In the genomic region with DNA sequence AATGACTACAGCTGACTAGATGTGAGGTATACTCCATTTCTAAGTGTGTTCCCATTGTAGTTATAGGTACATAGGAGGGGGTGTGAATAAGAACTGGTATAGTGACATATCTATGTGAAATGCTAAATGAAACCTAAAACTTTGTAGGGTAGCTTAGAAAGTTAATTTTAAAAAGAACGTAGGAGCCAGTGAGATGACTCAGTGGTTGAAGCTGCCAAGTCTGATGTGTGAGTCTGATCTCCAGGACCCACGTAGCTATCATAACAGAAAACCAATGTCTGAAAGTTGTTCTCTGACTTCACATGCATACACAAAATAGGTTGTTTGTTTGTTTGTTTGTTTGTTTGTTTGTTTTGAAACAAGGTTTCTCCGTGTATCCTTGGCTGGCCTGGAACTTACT, we compare ENCODE assay signal across 19 mouse cellular contexts. TPM values are rescaled to one million over a fixed set of nuclear protein-coding genes. Genes with fewer than 3 reads are reported as not detected.
DNase-seq lines count a peak whose midpoint lies in the region; ATAC-seq lines count a peak whose summit lies in the region.
"Had no signal": no experiment of that assay in that cellular context is flagged by ENCODE, and none has a peak within 500 bp of the region (broad histone marks: within the 10 kb centered on the region; RNA-seq: fewer than 3 reads in every experiment).

No protein-coding gene starts in this region.

- intact Hi-C loops in heart, postnatal 14 days (cut with DNase I), result no loop called here

- no peak for DNase-seq in frontal cortex, postnatal 25 days (ENCODE audit: low spot score in 2 of 2)
- DNase-seq in 3T3-L1 (ENCODE audit: low read depth, low spot score), result peak; percentile 67
- DNase-seq in brain, adult 2 months (ENCODE audit: low read depth, low spot score), result peak; percentile 67
- peak; percentile 32 for DNase-seq in fibroblast of lung, adult 2 months (ENCODE audit: low read depth)
- no peak for DNase-seq in heart, postnatal 14 days
- no peak for DNase-seq in thymus, adult 18-20 months
- DNase-seq: adrenal gland, adult 2 months; adrenal gland, postnatal 10 days; adrenal gland, postnatal 25 days; cerebellum, adult 11-12 months; cerebellum, adult 2 months; cerebellum, adult 9-11 months; cerebellum, postnatal 14 days; cerebellum, postnatal 36 days; embryo, embryonic 11 days had no signal

- ATAC-seq in frontal cortex, adult (ENCODE audit: low TSS enrichment), result peak; percentile 91
- no peak for ATAC-seq in megakaryocyte progenitor cell, adult 5-6 weeks (replicated peaks; ENCODE audit: poor library complexity)
- ATAC-seq: forebrain, embryonic 14.5 days; forebrain, embryonic 16.5 days had no signal

RNA-seq across cellular contexts. Expression of a gene that starts 20.0 kb away (rescaled TPM):
- 1 to 10 TPM in 1 of 2 experiments, under 1 TPM in 1; 0.67 to 1.5 TPM for total RNA-seq in heart, postnatal 14 days (2021)
- total RNA-seq in megakaryocyte progenitor cell, adult 5-6 weeks (2015), result 38.4 and 42.3 TPM in 2 replicates
- 13.2 and 13.6 TPM in 2 replicates for total RNA-seq in megakaryocyte progenitor cell, adult 5-6 weeks (2017)

RNA-seq across cellular contexts. Expression of a gene that starts 33.0 kb away (rescaled TPM):
- total RNA-seq in heart, postnatal 14 days (2021), result 10 to 100 TPM; 43.7 to 46.9 TPM
- total RNA-seq in megakaryocyte progenitor cell, adult 5-6 weeks (2015), result 76.3 and 76.4 TPM in 2 replicates
- 145 and 167 TPM in 2 replicates for total RNA-seq in megakaryocyte progenitor cell, adult 5-6 weeks (2017)

RNA-seq across cellular contexts. Expression of a gene that starts 36.2 kb away (rescaled TPM):
- total RNA-seq in heart, postnatal 14 days (2021), result 1 to 10 TPM; 4.9 to 6.3 TPM
- total RNA-seq in megakaryocyte progenitor cell, adult 5-6 weeks (2015), result 17.3 and 22.6 TPM in 2 replicates
- 9.2 and 16.3 TPM in 2 replicates for total RNA-seq in megakaryocyte progenitor cell, adult 5-6 weeks (2017)

Comparison
In these comparisons a context has a peak if more than half of its experiments do, and no peak if none do; other contexts are left out.
1. DNase-seq: peak in 3T3-L1 (single experiment), brain, adult 2 months (single experiment) and fibroblast of lung, adult 2 months (single experiment); none in frontal cortex, postnatal 25 days (0 of 2), heart, postnatal 14 days (0 of 2) and thymus, adult 18-20 months (0 of 2).
2. RNA of a gene that starts 20.0 kb away (total RNA-seq): 13.2 to 42.3 TPM in megakaryocyte progenitor cell, adult 5-6 weeks; 0.67 to 1.5 TPM in heart, postnatal 14 days; every median in the first group is over 4 times any median in the second.